Mouse (Mus musculus) lung, adult 2 months (tissue): ENCODE data around the gene Tat. TPM values are rescaled to one million over a fixed set of nuclear protein-coding genes. Genes with fewer than 3 reads are reported as not detected.

Source experiments
- DNase-seq: peaks from one replicate; pipeline ENCODE4 v3.0.0; 2022
- H3K4me1 ChIP-seq: fragments of 200-500 bp; 2 replicates; pipeline ENCODE4 v1.6.1; 2011; ENCODE audit warnings: low read length; ENCODE audit not compliant: control insufficient read depth, insufficient read depth
- H3K4me3 ChIP-seq: fragments of 200-500 bp; replicated peaks from 2 replicates; pipeline ENCODE3; 2011; ENCODE audit warnings: low read depth, mild to moderate bottlenecking, control low read depth, low read length; ENCODE audit errors: extremely low read depth
- CTCF ChIP-seq: fragments of 200-500 bp; IDR thresholded peaks from 2 replicates; pipeline ENCODE4 v1.5.1; 2011; ENCODE audit warnings: mild to moderate bottlenecking, low read length, control low read depth; ENCODE audit not compliant: insufficient read depth
- POLR2A ChIP-seq: fragments of 200-500 bp; IDR thresholded peaks from 2 replicates; pipeline ENCODE4 v1.6.1; 2011; ENCODE audit warnings: low read depth, mild to moderate bottlenecking, control low read depth, low read length, borderline replicate concordance; ENCODE audit errors: extremely low read depth
- WGBS: fragments of 180-500 bp; shearing (Covaris S2); methylation state at CpG from one replicate; pipeline ENCODE4 v1.1.7; 2018; 5-methylcytosine and 5-hydroxymethylcytosine counted together
- polyA plus RNA-seq: library from polyadenylated mRNA; depleted of rRNA; stranded (reverse); fragments of >200 nt; gene quantifications from 2 replicates; pipeline ENCODE4 v1.2.3, GENCODE M21; 2012

Gene Tat
- polyA plus RNA-seq, 1 experiment: 0.71 TPM

DNA sequence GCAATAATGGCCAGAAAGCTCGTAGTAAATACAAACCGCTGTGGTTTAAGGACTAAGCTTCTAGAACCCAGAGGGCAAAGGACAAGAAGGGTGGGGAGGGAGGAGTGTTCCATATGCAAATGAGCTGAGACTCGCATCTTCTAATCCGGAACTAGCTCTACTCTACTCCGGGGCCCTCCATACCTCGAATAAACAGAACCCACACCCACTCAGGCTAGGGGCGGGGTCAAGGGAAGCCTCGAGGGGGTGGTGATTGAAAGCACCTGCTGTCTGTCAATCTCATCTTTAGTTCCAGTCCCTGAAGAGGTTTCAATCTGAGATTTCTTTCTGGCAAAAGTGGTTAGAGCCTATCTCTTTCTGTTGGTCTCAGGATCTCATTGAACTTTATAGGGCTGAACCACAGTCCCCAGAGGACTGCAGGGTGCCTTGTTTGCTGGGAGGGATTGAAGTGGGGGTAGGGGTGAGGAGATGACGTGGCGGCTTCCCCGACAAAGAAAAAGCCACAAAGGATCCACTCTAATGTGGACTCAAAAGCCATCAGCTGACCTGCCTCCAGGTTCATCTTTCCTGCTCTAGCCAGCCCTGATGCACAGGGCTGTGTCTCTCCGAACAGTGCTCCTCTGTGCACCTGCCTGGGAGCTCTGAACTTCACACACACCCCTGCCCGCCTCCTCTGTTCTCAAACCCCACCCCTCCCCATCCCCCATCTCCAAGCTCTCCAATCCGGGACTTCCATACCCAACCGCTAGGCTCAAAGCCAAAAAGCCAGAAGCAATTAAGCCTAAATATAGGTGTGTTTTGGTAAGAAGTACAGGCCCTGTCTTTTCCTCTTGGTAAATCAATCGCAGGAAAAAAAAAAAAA is 32.8 kb upstream of the Tat start:
- peaks cover 3% of the 10 kb centered on the region for H3K4me1 ChIP-seq
- WGBS: 18% methylated on average over 16 of the region's 16 CpGs
- H3K4me3 ChIP-seq: no peak overlapping the region
- no peak for TF ChIP-seq CTCF
- TF ChIP-seq POLR2A: no peak
- no peak for DNase-seq

- Histone ChIP-seq H3K4me3 (no peak overlapping the region), H3K4me1 (peaks cover 3% of the 10 kb centered on the region)
- WGBS: 31% methylated on average over 10 of the region's 12 CpGs
- TF ChIP-seq CTCF (no peak), POLR2A (no peak)
- DNase-seq: peak; percentile 28
Measured at GRCm38 (mm10) chr8:109958036-109958655, 32.1 kb upstream of the Tat start.

GRCm38 (mm10) chr8:109959112-109959511 is 31.1 kb upstream of the Tat start:
- Histone ChIP-seq H3K4me3 (no peak overlapping the region), H3K4me1 (peaks cover 3% of the 10 kb centered on the region)
- 89% methylated on average over 4 of the region's 4 CpGs for WGBS
- TF ChIP-seq POLR2A: no peak
- no peak for DNase-seq

DNA sequence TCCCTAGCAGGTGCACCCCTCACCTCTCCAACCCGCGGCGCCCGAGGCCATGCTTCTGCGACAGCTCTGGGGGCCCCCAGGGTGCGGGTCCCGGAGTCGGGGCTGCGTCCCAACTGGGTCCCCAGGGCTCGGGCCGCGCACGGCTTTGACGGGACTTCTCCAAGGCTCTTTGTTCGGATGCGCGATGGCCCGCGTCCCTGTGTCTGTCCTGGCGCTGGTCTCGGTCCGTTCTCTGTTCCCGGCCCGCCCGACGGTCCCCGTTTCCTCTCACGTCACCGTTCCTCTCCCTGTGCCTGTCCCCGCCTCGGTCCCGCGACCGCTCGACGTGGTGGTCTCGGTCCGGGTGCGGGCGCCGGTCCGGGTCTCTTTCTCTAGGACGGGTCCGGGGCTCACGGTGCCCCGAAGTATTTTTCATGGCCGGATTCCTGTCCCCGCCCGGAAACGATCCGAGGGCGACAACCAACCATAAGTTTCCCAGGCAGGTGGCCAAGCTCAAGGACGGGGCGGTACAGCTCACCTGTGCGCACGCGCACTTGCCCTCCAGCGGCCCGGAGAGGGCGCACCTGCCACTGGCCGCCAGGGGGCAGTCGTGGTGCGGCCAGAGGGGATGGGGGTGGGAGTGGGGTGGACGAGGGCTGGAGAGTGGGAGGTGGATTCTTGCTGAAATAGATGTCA is 28.4 kb upstream of the Tat start, which contains the start of gene Marveld3:
Gene Marveld3, minus strand, starts transcription at position 511 of the 675 bp plus-strand sequence.
- Histone ChIP-seq H3K4me3 (peak within 1 kb of the TSS; percentile 58), H3K4me1 (peaks cover 3% of the 10 kb centered on the region)
- WGBS: 4% methylated on average over 64 of the region's 64 CpGs
- TF ChIP-seq CTCF (peak; percentile 26; the same call in 1 of the 2 replicates), POLR2A (no peak; the same call in 1 of the 2 replicates)
- peak; percentile 86 for DNase-seq

- no peak for DNase-seq
- 61% methylated on average over 9 of the region's 9 CpGs for WGBS
- Histone ChIP-seq H3K4me3 (no peak overlapping the region), H3K4me1 (peaks cover 3% of the 10 kb centered on the region)
- TF ChIP-seq CTCF: no peak
- no peak for TF ChIP-seq POLR2A
Measured at GRCm38 (mm10) chr8:109962896-109963295, 27.3 kb upstream of the Tat start.

DNA sequence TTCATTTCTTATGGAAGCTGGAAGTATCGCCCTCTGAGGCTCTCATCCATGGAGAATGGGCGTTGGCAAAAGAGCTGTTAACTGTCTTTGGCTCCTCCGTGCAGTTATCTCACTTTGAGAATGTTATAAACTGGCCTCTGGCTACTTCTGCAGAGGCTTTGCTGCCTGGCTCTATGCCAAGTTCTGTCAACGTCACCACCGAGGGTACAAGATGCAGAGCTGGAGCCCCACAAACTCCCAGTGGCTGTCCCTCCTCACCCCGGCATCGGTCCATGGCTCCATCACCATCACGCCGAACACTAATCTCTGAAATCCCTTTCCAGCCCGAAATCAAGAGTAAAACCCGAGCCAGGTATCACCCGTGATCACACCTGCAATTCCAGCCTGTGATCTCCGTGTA is 26.8 kb upstream of the Tat start:
- whole genome bisulfite sequencing: 54% methylated on average over 13 of the region's 13 CpGs
- DNase-seq: no peak
- no peak overlapping the region for H3K4me3 ChIP-seq
- peaks cover 2% of the 10 kb centered on the region for H3K4me1 ChIP-seq
- TF ChIP-seq POLR2A (no peak), CTCF (no peak)

DNA sequence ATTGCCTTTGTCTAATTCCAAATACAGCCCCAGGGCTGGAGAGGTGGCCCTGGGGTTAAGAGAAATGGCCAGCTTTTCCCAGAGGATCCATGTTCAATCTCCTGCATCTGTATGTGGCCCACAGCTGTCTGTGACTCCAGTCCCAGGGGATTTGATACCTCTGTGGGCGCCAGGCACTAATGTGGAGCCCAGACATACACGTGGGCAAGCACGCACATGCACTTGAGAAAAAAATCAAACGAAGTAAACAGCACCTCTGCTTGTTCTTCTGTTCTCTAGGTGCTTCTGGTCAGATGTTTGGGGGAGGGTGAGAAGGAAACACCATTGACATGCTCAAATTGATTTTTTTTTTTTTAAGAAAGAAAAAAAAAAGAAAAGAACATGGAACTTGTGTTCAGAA is 26.1 kb upstream of the Tat start:
- WGBS: 61% methylated on average over 4 of the region's 4 CpGs

GRCm38 (mm10) chr8:109968837-109969236 is 21.4 kb upstream of the Tat start:
- 44% methylated on average over 10 of the region's 10 CpGs for WGBS
- TF ChIP-seq POLR2A (no peak), CTCF (no peak)
- no peak overlapping the region for H3K4me3 ChIP-seq
- no peak for DNase-seq
- H3K4me1 ChIP-seq: no peaks in the 10 kb centered on the region

More for the DNA sequence above, 26.1 kb upstream of the Tat start:
- DNase-seq: no peak
- TF ChIP-seq CTCF: no peak
- TF ChIP-seq POLR2A: no peak
- no peaks in the 10 kb centered on the region for H3K4me1 ChIP-seq
- H3K4me3 ChIP-seq: no peak overlapping the region

GRCm38 (mm10) chr8:109970323-109970722 is 19.9 kb upstream of the Tat start:
- no peaks in the 10 kb centered on the region for H3K4me1 ChIP-seq
- 4% methylated on average over 9 of the region's 9 CpGs for WGBS
- TF ChIP-seq POLR2A: no peak
- peak; percentile 56; the same call in 1 of the 2 replicates for TF ChIP-seq CTCF
- DNase-seq: no peak
- H3K4me3 ChIP-seq: no peak overlapping the region
